Mouse (Mus musculus) kidney, adult 8-10 months (tissue): ENCODE measurements at regions not wholly inside any gene's neighbourhood (a gene's known extent, or its start where the extent isn't known, plus 50 kb on each side); places are given as distances from the start of the nearest gene placed in this dataset.

ENCODE experiments used
- DNase-seq, 2 experiments: peaks; one replicate each; pipeline ENCODE4 v3.0.0; 2022

GRCm38 (mm10) chr16:27138384-27138783 lies 146.9 kb upstream of the Gmnc start:
- DNase-seq = no peak

GRCm38 (mm10) chr16:27138987-27139386 lies 147.5 kb upstream of the Gmnc start:
- no peak for DNase-seq

GRCm38 (mm10) chr16:27140037-27140436 lies 148.6 kb upstream of the Gmnc start:
- DNase-seq = peak; percentile 12 to 44

GRCm38 (mm10) chr16:27155805-27156204 lies 151.5 kb upstream of the Ostn start:
- DNase-seq = no peak

- DNase-seq = no peak
Measured at GRCm38 (mm10) chr16:27195650-27196049, 111.6 kb upstream of the Ostn start.
